Mouse (Mus musculus) NIH3T3 (cell line): ENCODE data around the gene Tmcc2.
"Not testable (repeated sequence)": the region's sequence is repeated elsewhere in the genome, so short reads cannot be mapped to it uniquely, and the experiment has no call there.

Experiments used
- DNase-seq: peaks from one replicate; pipeline ENCODE4 v3.0.0-alpha.2; 2012; ENCODE audit warnings: low read depth

Tmcc2 gene

GRCm38 (mm10) chr1:132367692-132368506 lies 23.2 kb downstream of the Tmcc2 start:
- DNase-seq = peak; percentile 95

- no peak for DNase-seq
Measured at GRCm38 (mm10) chr1:132366937-132367336, 24.1 kb downstream of the Tmcc2 start.

DNA sequence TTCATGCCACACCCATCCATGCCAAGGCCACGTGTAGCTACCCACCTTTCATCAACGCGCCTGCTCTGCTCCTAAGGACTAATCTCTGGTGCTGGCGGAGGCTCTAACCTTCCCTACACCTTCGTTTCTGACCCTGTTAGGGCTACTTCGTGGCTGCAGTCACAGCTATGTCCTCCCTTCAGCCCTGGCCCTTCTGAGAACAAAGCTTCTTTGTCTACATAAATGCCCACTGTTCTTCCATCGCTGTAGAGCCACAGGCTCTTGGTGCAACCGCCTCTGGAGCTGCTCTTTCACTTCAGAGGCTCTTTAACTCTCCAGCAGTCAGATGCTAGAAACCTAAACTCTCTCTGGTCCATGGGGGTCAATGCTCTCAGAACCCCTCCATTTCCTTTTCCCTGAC lies 24.8 kb downstream of the Tmcc2 start:
- DNase-seq = no peak

GRCm38 (mm10) chr1:132365645-132366044 lies 25.4 kb downstream of the Tmcc2 start:
- no peak for DNase-seq

GRCm38 (mm10) chr1:132364896-132365557 lies 26.1 kb downstream of the Tmcc2 start:
- DNase-seq = no peak

DNA sequence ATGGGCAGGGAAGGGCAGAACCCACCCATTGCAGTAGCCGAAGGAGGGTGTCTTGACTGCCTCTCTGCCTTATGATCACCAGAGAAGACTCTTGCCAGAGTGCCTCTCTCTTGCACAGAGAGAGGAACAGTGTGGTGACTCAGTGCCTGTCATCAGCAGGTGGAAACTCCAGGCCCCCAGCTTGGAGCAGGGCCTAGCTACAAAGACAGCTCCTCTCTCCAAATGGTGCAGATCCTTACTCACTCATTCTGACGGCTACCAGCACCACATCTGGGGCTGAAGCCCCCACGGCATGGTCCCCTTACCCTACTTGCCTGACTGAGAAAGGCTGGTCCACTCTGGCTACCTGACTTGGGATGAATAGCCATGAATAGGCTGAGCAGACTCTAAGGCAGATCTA lies 26.7 kb downstream of the Tmcc2 start:
- DNase-seq = no peak

DNA sequence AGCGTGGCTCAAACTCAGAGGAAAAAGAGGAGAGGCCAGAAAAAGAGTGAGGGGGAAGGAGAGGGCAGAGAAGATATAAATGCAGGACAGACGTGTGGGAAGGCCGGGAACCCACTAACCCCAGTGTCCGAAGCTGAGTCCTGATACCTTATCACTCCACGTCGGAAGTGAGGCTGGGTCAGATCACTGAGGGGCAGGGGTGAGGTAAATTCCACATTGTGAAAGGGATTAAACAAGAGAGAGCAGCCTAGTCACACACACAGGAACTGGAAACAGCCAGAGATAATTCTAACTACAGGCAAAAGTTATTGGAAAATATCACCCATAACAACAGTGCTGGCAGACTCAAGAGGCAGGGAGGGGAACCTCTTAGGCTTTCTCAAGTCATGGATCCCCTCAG lies 29.1 kb downstream of the Tmcc2 start:
- no peak for DNase-seq

- no peak for DNase-seq
Measured at GRCm38 (mm10) chr1:132356841-132357240, 34.2 kb downstream of the Tmcc2 start.

DNA sequence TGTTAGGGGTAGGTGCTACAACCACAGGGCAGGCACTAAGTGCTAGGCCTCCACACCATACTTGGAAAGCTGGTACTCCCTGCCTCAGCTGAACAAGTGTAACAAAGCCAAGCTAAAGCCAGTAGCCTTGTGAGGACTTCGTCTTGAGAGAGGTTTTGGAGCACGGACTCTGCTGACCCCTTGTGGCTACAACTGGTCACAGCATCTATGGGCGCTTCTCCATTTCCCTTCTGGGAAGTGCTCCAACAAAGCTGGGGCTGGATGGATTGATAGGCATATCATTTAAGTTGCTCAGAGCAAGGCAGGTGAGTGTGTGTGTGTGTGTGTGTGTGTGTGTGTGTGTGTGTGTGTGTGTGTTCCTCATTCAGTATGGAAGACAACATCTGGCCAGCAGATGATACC lies 35.2 kb downstream of the Tmcc2 start:
- DNase-seq = peak; percentile 97

GRCm38 (mm10) chr1:132355162-132355601 lies 35.9 kb downstream of the Tmcc2 start:
- DNase-seq = no peak

DNA sequence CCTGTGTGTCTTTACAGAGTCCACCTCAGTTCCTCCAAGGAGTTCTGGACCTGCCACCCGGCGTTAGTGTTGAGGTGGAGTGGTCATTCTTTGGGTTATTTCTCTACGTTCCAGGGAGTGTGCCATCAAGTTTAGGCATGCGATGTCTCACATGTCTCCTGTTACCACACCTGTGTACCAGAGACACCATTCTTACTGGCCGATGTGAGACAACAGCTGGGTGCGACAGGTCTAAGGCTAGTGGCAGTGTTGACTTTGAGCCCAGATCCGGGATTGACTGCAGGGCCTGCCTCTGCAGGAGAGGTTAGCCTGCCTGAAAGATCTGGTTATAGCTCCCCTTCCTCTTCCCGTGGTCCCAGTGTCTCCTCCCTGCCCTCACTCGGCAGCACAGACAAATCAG lies 36.8 kb downstream of the Tmcc2 start:
- no peak for DNase-seq

DNA sequence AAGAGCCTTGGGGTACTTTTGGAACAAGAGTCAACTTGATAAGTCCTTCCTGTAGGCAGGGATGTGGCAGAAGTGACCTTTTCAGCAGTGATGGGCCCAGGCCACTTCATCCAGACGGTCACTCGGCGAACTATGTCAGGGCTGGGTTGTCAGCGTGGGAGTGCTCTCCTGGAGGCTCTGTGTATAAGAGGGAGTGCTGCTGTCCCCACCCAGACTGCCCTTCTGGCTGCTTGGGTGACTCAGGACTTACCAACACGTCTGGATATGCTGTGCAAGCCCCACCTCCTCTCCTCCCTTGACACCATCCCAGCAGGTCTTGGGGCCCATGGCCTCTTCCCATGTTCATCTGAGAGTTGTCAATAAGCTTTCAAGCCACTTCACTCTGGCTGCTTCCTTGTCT lies 37.7 kb downstream of the Tmcc2 start:
- peak; percentile 57 for DNase-seq

DNA sequence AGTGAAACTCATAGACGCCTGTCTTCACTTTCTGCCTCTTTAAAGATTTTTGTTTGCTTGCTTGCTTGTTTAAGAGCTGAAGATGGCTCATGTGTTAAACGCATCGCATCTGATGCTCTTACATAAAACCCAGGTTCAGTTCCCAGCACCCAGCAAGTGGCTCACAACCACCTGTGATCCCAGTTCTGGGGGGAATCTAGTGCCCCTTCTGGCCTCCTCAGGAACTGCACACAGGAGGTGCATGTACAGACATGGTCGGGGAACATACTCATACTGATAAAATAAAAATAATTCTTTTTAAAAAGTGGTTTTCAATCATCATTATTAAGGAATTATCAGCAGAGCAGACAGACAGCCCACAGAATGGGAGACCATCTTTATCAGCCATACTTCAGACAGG lies 40.0 kb downstream of the Tmcc2 start:
- no peak for DNase-seq

- not testable (repeated sequence) for DNase-seq
Measured at GRCm38 (mm10) chr1:132349601-132350000, 41.5 kb downstream of the Tmcc2 start.

- DNase-seq = not testable (repeated sequence)
Measured at GRCm38 (mm10) chr1:132349049-132349448, 42.0 kb downstream of the Tmcc2 start.

DNA sequence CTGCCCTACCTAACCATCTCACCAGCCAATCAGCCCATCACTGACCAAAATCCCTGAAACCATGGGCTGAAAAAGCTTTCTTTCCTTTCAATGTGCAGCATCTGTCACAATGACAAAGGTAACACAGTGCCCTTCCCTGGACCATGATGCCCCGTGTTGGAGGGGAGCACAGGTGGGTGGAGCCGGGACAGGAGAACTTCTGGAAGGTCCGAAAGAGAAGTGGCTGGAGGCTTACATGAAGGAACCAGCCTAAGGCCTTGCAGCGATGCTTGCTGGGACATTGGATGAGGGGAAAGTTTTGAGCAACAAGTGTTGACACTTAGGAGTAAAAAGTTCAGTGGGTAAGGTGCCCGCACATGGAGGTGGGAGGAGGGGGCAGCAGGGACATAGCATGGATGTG lies 42.7 kb downstream of the Tmcc2 start:
- no peak for DNase-seq

GRCm38 (mm10) chr1:132346951-132347350 lies 44.1 kb downstream of the Tmcc2 start:
- DNase-seq = peak; percentile 30

DNA sequence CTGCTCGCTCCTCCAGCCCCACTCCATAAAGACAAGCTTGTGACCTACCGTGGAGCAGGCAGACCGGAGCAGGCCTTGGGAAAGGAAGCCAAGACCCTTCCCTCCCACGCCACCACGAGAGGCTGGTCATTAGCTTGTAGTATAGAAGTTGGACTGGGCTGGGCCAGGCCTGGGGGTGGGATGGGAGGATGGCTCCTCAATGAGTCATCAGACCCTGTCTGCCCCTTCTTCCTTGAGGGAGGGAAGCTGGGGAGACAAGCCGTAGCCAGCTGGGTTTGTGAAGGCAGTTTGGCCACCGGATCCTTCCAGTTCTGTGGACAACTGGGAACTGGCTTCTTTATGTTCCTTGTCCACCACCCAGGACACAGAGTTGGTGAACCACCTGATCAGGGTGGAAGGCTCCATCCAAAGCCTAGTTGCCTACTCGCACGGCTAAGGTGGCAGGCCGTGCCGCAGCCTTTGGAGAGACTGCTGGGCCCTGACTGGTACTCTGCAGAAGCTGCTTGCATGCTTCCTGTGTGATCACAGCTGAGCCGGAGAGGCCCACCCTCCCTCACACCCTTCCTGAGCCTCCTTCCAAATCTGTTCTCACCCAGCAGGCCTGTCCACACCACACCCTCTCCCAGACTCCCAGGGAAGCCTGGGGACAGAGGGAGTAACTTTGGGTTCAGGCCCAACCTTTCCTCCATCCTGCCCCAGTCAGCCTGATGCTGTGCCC lies 44.8 kb downstream of the Tmcc2 start:
- peak; percentile 90 for DNase-seq

DNA sequence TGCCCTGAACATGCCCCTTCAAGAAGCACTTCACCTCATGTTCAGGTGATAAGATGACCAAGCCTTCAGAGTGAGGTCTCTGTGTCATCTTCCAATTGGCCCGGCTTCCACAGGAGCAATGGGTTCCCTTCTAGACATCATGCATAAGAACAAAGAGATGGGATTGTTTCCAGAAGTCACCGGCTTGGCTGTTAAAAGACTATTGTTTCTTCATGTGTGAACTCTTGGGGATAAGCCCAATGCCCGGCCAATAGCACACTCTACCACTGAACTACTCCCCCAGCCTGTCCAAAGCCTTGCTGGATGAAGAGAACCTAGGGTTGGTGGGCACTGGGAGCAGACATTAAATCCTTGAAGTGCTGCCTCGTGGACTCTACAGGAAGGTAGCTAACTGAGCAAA lies 45.6 kb downstream of the Tmcc2 start:
- DNase-seq = no peak

DNA sequence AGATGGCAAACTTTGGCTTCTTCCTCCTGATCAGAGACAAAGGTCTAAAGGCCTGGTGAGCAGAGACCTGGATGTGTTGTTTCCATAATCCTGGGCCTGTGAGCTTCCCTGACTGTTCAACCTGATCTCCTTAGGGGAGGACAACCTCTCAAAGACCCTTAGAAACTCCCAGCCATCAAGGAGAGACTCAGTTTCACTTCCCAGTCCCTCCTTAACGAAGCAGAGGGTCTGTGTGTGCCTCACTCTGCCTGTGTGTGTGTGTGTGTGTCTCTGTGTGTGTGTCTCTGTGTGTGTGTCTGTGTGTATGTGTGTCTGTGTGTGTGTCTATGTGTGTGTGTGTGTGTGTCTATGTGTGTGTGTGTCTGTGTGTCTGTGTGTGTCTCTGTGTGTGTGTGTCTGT lies 47.4 kb downstream of the Tmcc2 start:
- DNase-seq = no peak

DNA sequence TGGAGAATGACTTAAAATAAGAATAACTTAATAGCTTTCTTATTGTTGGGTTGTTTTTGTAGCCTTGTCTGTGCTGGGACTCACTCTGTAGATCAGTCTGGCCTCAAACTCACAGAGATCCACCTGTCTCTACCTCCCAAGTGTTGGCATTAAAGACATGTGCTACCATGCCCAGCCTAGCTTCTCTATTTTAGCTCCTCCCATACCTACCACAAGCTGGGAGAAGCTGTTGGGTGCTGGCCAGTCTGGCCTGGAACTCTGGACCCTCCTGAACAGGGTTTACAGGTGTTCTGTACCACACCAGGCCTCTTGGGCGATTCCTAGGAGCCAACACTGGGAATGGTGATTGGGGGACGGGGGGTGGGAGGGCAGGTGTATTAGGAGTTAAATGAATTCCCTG lies 47.9 kb downstream of the Tmcc2 start:
- DNase-seq = no peak

DNA sequence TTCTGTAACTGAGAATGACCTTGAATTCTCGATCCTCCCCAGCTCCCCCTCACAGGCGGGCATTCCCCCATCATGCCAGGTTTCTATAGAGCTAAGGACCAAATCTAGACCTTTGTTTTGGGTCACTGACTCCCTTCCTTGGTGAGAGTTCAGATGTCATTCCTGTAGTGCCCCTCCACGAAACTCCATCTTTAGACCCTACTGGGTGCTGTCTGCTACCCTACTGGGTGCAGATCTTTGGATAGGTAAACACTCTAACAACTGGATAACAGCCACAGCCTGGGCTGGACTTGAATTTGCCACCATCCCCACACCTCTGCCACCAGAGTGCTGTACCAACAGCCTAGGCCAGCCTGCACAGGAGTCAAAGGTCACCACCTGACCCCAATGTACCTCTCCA lies 48.6 kb downstream of the Tmcc2 start:
- no peak for DNase-seq
